Mouse (Mus musculus) kidney, adult 2 months (tissue): ENCODE results near the gene 1520401A03Rik. TPM values are rescaled to one million over a fixed set of nuclear protein-coding genes. Genes with fewer than 3 reads are reported as not detected.

Experiments used
- DNase-seq: peaks from one replicate; pipeline ENCODE4 v3.0.0; 2021
- H3K27ac ChIP-seq: fragments of 200-500 bp; 2 replicates; pipeline ENCODE4 v1.5.1; 2012; ENCODE audit warnings: low read depth, low read length, control low read depth, inconsistent platforms; ENCODE audit not compliant: insufficient read depth
- H3K27me3 ChIP-seq: fragments of 200-500 bp; replicated peaks from 2 replicates; pipeline ENCODE4 v1.6.1; 2012; ENCODE audit warnings: mild to moderate bottlenecking, moderate library complexity, low read length, inconsistent platforms; ENCODE audit not compliant: control insufficient read depth, insufficient read depth
- H3K36me3 ChIP-seq: fragments of 200-500 bp; 2 replicates; pipeline ENCODE4 v1.6.1; 2012; ENCODE audit warnings: mild to moderate bottlenecking, moderate library complexity, low read length, inconsistent platforms; ENCODE audit not compliant: control insufficient read depth, insufficient read depth
- H3K4me1 ChIP-seq: fragments of 200-500 bp; 2 replicates; pipeline ENCODE4 v1.6.1; 2011; ENCODE audit warnings: low read length; ENCODE audit not compliant: control insufficient read depth, insufficient read depth
- H3K4me3 ChIP-seq: fragments of 200-500 bp; 2 replicates; pipeline ENCODE4 v1.5.1; 2011; ENCODE audit warnings: mild to moderate bottlenecking, low read depth, low read length, control low read depth; ENCODE audit not compliant: insufficient read depth
- CTCF ChIP-seq: fragments of 200-500 bp; conservative IDR thresholded peaks from 2 replicates; pipeline ENCODE4 v1.5.1; 2011; ENCODE audit warnings: low read depth, mild to moderate bottlenecking, control low read depth, low read length, moderate library complexity, mixed read lengths; ENCODE audit not compliant: insufficient read depth, insufficient read length
- POLR2A ChIP-seq: fragments of 200-500 bp; IDR thresholded peaks from one replicate; pipeline ENCODE4 v1.6.1; 2011; ENCODE audit warnings: low read depth, low read length, control low read depth
- WGBS: fragments of 180-500 bp; shearing (Covaris S2); methylation state at CpG from one replicate; pipeline ENCODE4 v1.1.7; 2018; 5-methylcytosine and 5-hydroxymethylcytosine counted together
- polyA plus RNA-seq: library from polyadenylated mRNA; depleted of rRNA; stranded (reverse); fragments of >200 nt; gene quantifications from 2 replicates; pipeline ENCODE4 v1.2.3, GENCODE M21; 2012

1520401A03Rik gene
- polyA plus RNA-seq, 1 experiment = not detected

- Histone ChIP-seq H3K4me1 (no peaks in the 10 kb centered on the region), H3K27me3 (peaks cover 4% of the 10 kb centered on the region; the same call in 1 of the 2 replicates), H3K4me3 (no peak overlapping the region), H3K27ac (no peak overlapping the region), H3K36me3 (no peaks in the 10 kb centered on the region)
- TF ChIP-seq CTCF (no peak), POLR2A (no peak)
- DNase-seq = no peak
- WGBS = 90% methylated on average over 3 of the region's 3 CpGs
Measured at GRCm38 (mm10) chr17:23747471-23747870, 24.9 kb upstream of the 1520401A03Rik start.

DNA sequence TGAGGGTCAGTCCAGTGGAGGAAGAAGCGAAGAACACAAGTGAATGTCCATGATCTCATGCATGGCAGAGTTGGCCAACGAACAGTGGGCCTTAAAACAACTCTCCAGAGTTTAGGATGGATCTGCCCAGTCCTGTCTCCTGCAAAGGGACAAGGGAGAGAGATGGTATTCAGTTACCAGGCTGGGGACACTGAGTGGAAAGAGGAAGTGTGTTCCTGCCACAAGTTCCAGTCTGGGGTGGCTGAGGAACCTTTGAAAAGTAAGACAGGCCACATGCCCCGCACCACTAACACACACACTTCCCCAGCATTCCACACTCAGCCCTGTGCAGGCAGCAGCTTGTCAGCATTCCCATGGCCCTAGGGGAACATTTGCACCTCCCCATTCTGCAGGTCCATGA lies 24.2 kb upstream of the 1520401A03Rik start:
- TF ChIP-seq POLR2A (no peak), CTCF (no peak)
- no peak for DNase-seq
- no peak overlapping the region for H3K4me3 ChIP-seq
- no peak overlapping the region for H3K27ac ChIP-seq
- 85% methylated on average over 3 of the region's 3 CpGs for WGBS
- H3K27me3 ChIP-seq = peaks cover 4% of the 10 kb centered on the region; the same call in 1 of the 2 replicates
- no peaks in the 10 kb centered on the region for H3K4me1 ChIP-seq
- no peaks in the 10 kb centered on the region for H3K36me3 ChIP-seq

- 32% methylated on average over 12 of the region's 12 CpGs for WGBS
- Histone ChIP-seq H3K4me3 (no peak overlapping the region), H3K27me3 (peaks cover 4% of the 10 kb centered on the region; the same call in 1 of the 2 replicates), H3K36me3 (no peaks in the 10 kb centered on the region), H3K27ac (no peak overlapping the region), H3K4me1 (no peaks in the 10 kb centered on the region)
- no peak for TF ChIP-seq POLR2A
- no peak for TF ChIP-seq CTCF
- no peak for DNase-seq
Measured at GRCm38 (mm10) chr17:23746311-23746710, 23.7 kb upstream of the 1520401A03Rik start.

DNA sequence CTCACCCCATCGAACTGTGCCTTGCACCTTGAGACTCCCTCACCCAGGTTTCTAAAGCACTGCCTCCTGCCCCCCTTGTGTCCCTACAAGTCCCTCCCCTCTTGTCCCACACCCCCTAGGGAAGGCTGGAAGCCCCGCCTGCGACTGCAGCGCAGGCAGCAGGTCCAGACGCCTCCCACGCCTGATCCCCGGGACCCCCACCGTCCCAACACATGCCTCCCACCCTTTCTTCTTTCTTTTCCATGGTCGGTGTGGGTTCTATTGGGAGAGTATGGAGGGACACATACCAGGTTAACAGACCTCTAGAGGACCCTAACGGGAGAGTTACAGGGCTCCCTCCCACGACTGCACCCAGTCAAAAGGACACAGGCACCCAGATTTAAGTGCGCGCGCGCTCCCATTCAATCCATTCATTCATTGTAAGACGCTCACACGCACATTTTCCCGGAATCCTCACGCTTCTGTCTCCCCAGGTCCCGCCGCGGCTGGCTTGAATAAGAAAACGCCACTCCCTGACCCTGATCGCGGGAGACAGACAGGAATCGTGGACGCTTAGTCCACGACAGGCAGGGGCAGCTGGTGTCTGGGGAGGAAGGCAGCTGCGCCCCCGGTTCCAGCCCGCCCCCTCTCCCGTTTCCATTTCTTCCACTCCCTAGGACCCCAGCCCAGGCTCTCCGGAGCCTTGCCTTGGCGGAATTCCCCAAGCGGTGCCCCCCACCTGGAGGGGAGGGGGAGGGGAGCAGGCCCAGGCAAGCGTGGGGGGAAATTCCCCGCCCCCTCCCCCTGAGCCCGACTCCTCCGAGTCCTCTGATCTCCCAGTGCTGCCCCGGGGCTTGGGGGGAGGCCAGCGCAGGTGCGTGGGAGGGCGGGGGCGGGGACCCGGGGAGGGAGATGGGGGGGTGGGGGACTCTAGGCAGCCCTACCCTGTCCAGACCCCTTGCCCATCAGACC lies 23.0 kb upstream of the 1520401A03Rik start, which contains the start of gene Kremen2:
Gene Kremen2 (minus strand): TSS at position 533 of the 951 bp plus-strand sequence.
- no peak for TF ChIP-seq CTCF
- no peak for TF ChIP-seq POLR2A
- 1% methylated on average over 45 of the region's 45 CpGs for WGBS
- no peak within 1 kb of the TSS for H3K4me3 ChIP-seq

DNA sequence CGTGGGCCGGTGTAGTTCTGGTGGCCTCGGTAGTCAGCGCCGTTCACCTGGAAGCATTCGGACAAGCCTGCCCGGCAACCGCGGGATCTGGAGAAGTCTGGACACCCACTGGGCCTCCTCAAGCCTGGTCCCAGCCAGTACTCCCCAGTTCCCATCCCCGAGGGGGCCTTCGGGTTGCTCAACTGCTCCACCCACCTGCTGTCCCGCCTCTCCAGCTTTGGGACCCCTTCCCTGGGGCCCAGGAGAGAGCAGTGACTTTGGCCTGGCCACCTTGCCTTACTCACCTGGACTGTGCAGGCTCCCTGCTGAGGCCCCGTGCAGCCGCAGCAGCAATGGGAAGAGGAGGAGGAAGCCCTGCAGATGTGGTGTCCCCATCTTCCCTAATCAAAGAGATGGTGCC lies 22.1 kb upstream of the 1520401A03Rik start:
- Histone ChIP-seq H3K27ac (no peak overlapping the region), H3K27me3 (peaks cover 4% of the 10 kb centered on the region; the same call in 1 of the 2 replicates), H3K4me1 (no peaks in the 10 kb centered on the region), H3K36me3 (no peaks in the 10 kb centered on the region), H3K4me3 (no peak overlapping the region)
- 16% methylated on average over 14 of the region's 14 CpGs for WGBS
- DNase-seq = no peak
- no peak for TF ChIP-seq CTCF
- TF ChIP-seq POLR2A = no peak

More for the DNA sequence above, 23.0 kb upstream of the 1520401A03Rik start, which contains the start of gene Kremen2:
- Histone ChIP-seq H3K27ac (no peak within 1 kb of the TSS), H3K27me3 (peaks cover 4% of the 10 kb centered on the region; the same call in 1 of the 2 replicates), H3K4me1 (no peaks in the 10 kb centered on the region), H3K36me3 (no peaks in the 10 kb centered on the region)
- DNase-seq = no peak

- TF ChIP-seq POLR2A (no peak), CTCF (no peak)
- no peak for DNase-seq
- no peaks in the 10 kb centered on the region for H3K4me1 ChIP-seq
- no peak overlapping the region for H3K4me3 ChIP-seq
- no peaks in the 10 kb centered on the region for H3K36me3 ChIP-seq
- peaks cover 4% of the 10 kb centered on the region; the same call in 1 of the 2 replicates for H3K27me3 ChIP-seq
- WGBS = 72% methylated on average over 8 of the region's 8 CpGs
- no peak overlapping the region for H3K27ac ChIP-seq
Measured at GRCm38 (mm10) chr17:23744076-23744475, 21.5 kb upstream of the 1520401A03Rik start.

DNA sequence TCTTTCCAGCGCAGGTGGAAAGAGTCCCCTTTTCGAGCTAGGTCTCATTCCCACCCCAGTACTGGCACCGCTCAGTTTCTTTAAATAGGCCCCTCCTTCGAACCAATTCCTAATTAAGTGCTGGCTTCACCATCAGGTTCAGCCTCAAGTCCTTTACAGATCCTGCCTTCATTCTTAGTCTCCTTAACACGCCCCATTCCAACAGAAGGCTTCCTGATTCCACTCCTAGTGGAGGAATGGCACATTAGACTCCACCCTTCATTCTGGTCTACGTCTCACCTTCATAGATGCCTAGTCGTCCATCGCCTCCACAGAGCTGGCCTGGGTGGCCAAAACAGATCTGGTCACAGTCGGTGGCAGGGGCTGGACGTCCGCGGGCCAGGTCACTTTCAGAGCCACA lies 20.4 kb upstream of the 1520401A03Rik start:
- Histone ChIP-seq H3K36me3 (no peaks in the 10 kb centered on the region), H3K27me3 (peaks cover 4% of the 10 kb centered on the region; the same call in 1 of the 2 replicates), H3K4me1 (no peaks in the 10 kb centered on the region), H3K27ac (no peak overlapping the region), H3K4me3 (no peak overlapping the region)
- 74% methylated on average over 12 of the region's 12 CpGs for WGBS
- TF ChIP-seq CTCF (no peak), POLR2A (no peak)
- no peak for DNase-seq
